ENCODE assay signal across 7 mouse cellular contexts in genomic region chr2:31381292-31381846, GRCm38 (mm10).
DNase-seq lines count a peak whose midpoint lies in the region; ATAC-seq and TF ChIP-seq lines count a peak whose summit lies in the region.

No protein-coding gene starts in this region.

- TF ChIP-seq CTCF in E14TG2a.4 (conservative IDR thresholded peaks at IDR 0.05; ENCODE audit: low read length) = peak; percentile 90
- peak; percentile 86 for TF ChIP-seq CTCF in lung, postnatal 0 days (IDR thresholded peaks at IDR 0.05)

- peak; percentile 76 for DNase-seq in R1 (ENCODE audit: low read depth, low spot score)
- peak; percentile 88 to 90 for DNase-seq in cerebellum, postnatal 25 days
- peak; percentile 34 to 43 for DNase-seq in heart, postnatal 36 days
- peak; percentile 60 to 71 for DNase-seq in kidney, postnatal 4 days
- DNase-seq in lung, postnatal 0 days (ENCODE audit: low spot score) = peak; percentile 57
- DNase-seq in retina, postnatal 7 days (ENCODE audit: low read depth, low spot score) = peak; percentile 55

- WGBS in lung, postnatal 0 days = 44% methylated on average over 4 of the region's 4 CpGs

- H3K27me3 ChIP-seq in E14TG2a.4 (ENCODE audit: insufficient read depth, low read length) = peaks cover 11% of the 10 kb centered on the region
- H3K27me3 ChIP-seq in lung, postnatal 0 days (replicated peaks; ENCODE audit: insufficient read depth, low read length) = no peaks in the 10 kb centered on the region

- H3K4me2 ChIP-seq in lung, postnatal 0 days (replicated peaks; ENCODE audit: low read depth, low read length) = no peak overlapping the region

- H3K4me3 ChIP-seq in E14TG2a.4 (replicated peaks; ENCODE audit: low read length) = no peak overlapping the region
- H3K4me3 ChIP-seq in lung, postnatal 0 days (ENCODE audit: low read depth, low read length) = no peak overlapping the region

- H3K36me3 ChIP-seq in E14TG2a.4 (ENCODE audit: insufficient read depth, low read length) = no peaks in the 10 kb centered on the region
- H3K36me3 ChIP-seq in lung, postnatal 0 days (ENCODE audit: insufficient read depth, low read length) = no peaks in the 10 kb centered on the region

- no peak for TF ChIP-seq EP300 in lung, postnatal 0 days (IDR thresholded peaks at IDR 0.05)

- intact Hi-C loops in heart, postnatal 36 days (cut with DNase I) = loop anchor here (2.0 to 5.0 kb wide), 2 partner anchors 84 to 187 kb away; no protein-coding TSS in a partner anchor

- no peaks in the 10 kb centered on the region for H3K9me3 ChIP-seq in E14TG2a.4 (ENCODE audit: low read length)
- no peaks in the 10 kb centered on the region for H3K9me3 ChIP-seq in lung, postnatal 0 days (ENCODE audit: low read length)

- H3K9ac ChIP-seq in lung, postnatal 0 days (replicated peaks; ENCODE audit: low read depth) = no peak overlapping the region

- peaks cover 6% of the 10 kb centered on the region; the same call in 1 of the 2 replicates for H3K4me1 ChIP-seq in E14TG2a.4 (replicated peaks; ENCODE audit: low read depth, low read length)
- H3K4me1 ChIP-seq in lung, postnatal 0 days (ENCODE audit: insufficient read depth, low read depth, low read length) = no peaks in the 10 kb centered on the region

- no peak overlapping the region for H3K27ac ChIP-seq in lung, postnatal 0 days (ENCODE audit: low read length)

- peak; percentile 46; the same call in 1 of the 2 replicates for ATAC-seq in lung, postnatal 0 days

Comparison
In these comparisons a context has a peak if more than half of its experiments do, and no peak if none do; other contexts are left out.
1. DNase-seq: peak in every context shown above with its lines; median percentile 89 in cerebellum, postnatal 25 days; 76 in R1; 66 in kidney, postnatal 4 days; 57 in lung, postnatal 0 days; 55 in retina, postnatal 7 days; 38 in heart, postnatal 36 days.